Mouse (Mus musculus): ENCODE results near the gene Artn. TPM values are rescaled to one million over a fixed set of nuclear protein-coding genes. Genes with fewer than 3 reads are reported as not detected.
A peak's percentile ranks its signal among the peaks of the same experiment; 100 is the strongest.

The Artn gene
- total RNA-seq, 2 experiments from 2014 or later, result not detected

GRCm38 (mm10) chr4:117923450-117923849 lies 6.1 kb downstream of the Artn start:
- no peak for DNase-seq
- intact Hi-C loops (cut with DNase I), result no loop called here

GRCm38 (mm10) chr4:117921358-117921757 lies 8.2 kb downstream of the Artn start:
- intact Hi-C loops (cut with DNase I), result no loop called here
- DNase-seq, result no peak

GRCm38 (mm10) chr4:117918762-117919161 lies 10.8 kb downstream of the Artn start:
- no peak for DNase-seq
- intact Hi-C loops (cut with DNase I), result no loop called here

- peak in 1 of 2 experiments; percentile 44 for DNase-seq
- intact Hi-C loops (cut with DNase I), result no loop called here
Observed at GRCm38 (mm10) chr4:117918261-117918660, 11.3 kb downstream of the Artn start.

GRCm38 (mm10) chr4:117917847-117918246 lies 11.7 kb downstream of the Artn start:
- no peak for DNase-seq
- intact Hi-C loops (cut with DNase I), result no loop called here

- intact Hi-C loops (cut with DNase I), result no loop called here
- DNase-seq, result no peak
Observed at GRCm38 (mm10) chr4:117917402-117917801, 12.2 kb downstream of the Artn start.

- no peak for DNase-seq
- intact Hi-C loops (cut with DNase I), result no loop called here
Observed at GRCm38 (mm10) chr4:117916386-117916785, 13.2 kb downstream of the Artn start.

GRCm38 (mm10) chr4:117915489-117916105 lies 14.0 kb downstream of the Artn start:
- intact Hi-C loops (cut with DNase I), result loop anchor here (2.0 kb wide), 1 partner anchor 23 kb away; the partner anchor contains the start of gene Dph2
- no peak for DNase-seq

GRCm38 (mm10) chr4:117914591-117915442 lies 14.7 kb downstream of the Artn start, which contains the start of gene Ipo13:
Gene Ipo13, minus strand, starts transcription at chr4:117914999.
- intact Hi-C loops (cut with DNase I), result loop anchor here (2.0 kb wide), 1 partner anchor 22 kb away; the partner anchor contains the start of gene Dph2
- DNase-seq, result peak; percentile 92 to 94

- intact Hi-C loops (cut with DNase I), result loop anchor here (2.0 kb wide), 1 partner anchor 21 kb away; the partner anchor contains the start of gene Dph2
- peak in 1 of 2 experiments; percentile 29 for DNase-seq
Observed at GRCm38 (mm10) chr4:117914031-117914430, 15.5 kb downstream of the Artn start.

GRCm38 (mm10) chr4:117913421-117913820 lies 16.1 kb downstream of the Artn start:
- intact Hi-C loops (cut with DNase I), result no loop called here
- DNase-seq, result peak; percentile 30 to 51

GRCm38 (mm10) chr4:117912685-117913273 lies 16.8 kb downstream of the Artn start:
- intact Hi-C loops (cut with DNase I), result no loop called here
- no peak for DNase-seq

- no peak for DNase-seq
- intact Hi-C loops (cut with DNase I), result no loop called here
Observed at GRCm38 (mm10) chr4:117912131-117912561, 17.4 kb downstream of the Artn start.

GRCm38 (mm10) chr4:117908834-117909453 lies 20.6 kb downstream of the Artn start:
- no peak for DNase-seq
- intact Hi-C loops (cut with DNase I), result no loop called here

GRCm38 (mm10) chr4:117906196-117906595 lies 23.4 kb downstream of the Artn start:
- DNase-seq, result no peak

GRCm38 (mm10) chr4:117904761-117905160 lies 24.8 kb downstream of the Artn start:
- intact Hi-C loops (cut with DNase I), result no loop called here

More at GRCm38 (mm10) chr4:117906196-117906595, 23.4 kb downstream of the Artn start:
- intact Hi-C loops (cut with DNase I), result no loop called here

GRCm38 (mm10) chr4:117904094-117904493 lies 25.5 kb downstream of the Artn start:
- intact Hi-C loops (cut with DNase I), result no loop called here

More at GRCm38 (mm10) chr4:117904761-117905160, 24.8 kb downstream of the Artn start:
- no peak for DNase-seq

GRCm38 (mm10) chr4:117898111-117898510 lies 31.5 kb downstream of the Artn start:
- intact Hi-C loops (cut with DNase I), result no loop called here

More at GRCm38 (mm10) chr4:117904094-117904493, 25.5 kb downstream of the Artn start:
- DNase-seq, result no peak

GRCm38 (mm10) chr4:117896031-117896430 lies 33.5 kb downstream of the Artn start:
- DNase-seq, result no peak
- intact Hi-C loops (cut with DNase I), result no loop called here

More at GRCm38 (mm10) chr4:117898111-117898510, 31.5 kb downstream of the Artn start:
- DNase-seq, result no peak

GRCm38 (mm10) chr4:117895339-117895738 lies 34.2 kb downstream of the Artn start:
- intact Hi-C loops (cut with DNase I), result no loop called here
- no peak for DNase-seq
